Mouse (Mus musculus): Measurements from ENCODE around the gene Gsc2.

GRCm38 (mm10) chr16:17893923-17894322 is 20.9 kb downstream of the Gsc2 start, which contains the start of gene Tssk1:
- TF ChIP-seq CTCF (IDR thresholded peaks at IDR 0.05; ENCODE audit: borderline replicate concordance, control insufficient read depth, extremely low read depth, insufficient read depth, low read length, poor library complexity): no peak
- no peak for TF ChIP-seq POLR2A (IDR thresholded peaks at IDR 0.05; ENCODE audit: control insufficient read depth, extremely low read depth, insufficient read depth, low read length, poor library complexity)

Data from thymus, adult 2 months (tissue).